Mouse (Mus musculus) spleen, embryonic (tissue): ENCODE measurements around the gene Lyl1.
"Not testable (repeated sequence)": the region's sequence is repeated elsewhere in the genome, so short reads cannot be mapped to it uniquely, and the experiment has no call there.

Source experiments
- CTCF ChIA-PET: fragments of 350-600 bp; sonication (Branson Sonifier 250); formaldehyde crosslinking; loops from one replicate; lab custom pipeline; 2022; lab: Charles Lee

Lyl1 gene

GRCm38 (mm10) chr8:84668081-84668480 lies 33.2 kb upstream of the Lyl1 start:
- CTCF ChIA-PET = no interaction called here

GRCm38 (mm10) chr8:84668731-84669485 lies 32.3 kb upstream of the Lyl1 start:
- CTCF ChIA-PET = no interaction called here

DNA sequence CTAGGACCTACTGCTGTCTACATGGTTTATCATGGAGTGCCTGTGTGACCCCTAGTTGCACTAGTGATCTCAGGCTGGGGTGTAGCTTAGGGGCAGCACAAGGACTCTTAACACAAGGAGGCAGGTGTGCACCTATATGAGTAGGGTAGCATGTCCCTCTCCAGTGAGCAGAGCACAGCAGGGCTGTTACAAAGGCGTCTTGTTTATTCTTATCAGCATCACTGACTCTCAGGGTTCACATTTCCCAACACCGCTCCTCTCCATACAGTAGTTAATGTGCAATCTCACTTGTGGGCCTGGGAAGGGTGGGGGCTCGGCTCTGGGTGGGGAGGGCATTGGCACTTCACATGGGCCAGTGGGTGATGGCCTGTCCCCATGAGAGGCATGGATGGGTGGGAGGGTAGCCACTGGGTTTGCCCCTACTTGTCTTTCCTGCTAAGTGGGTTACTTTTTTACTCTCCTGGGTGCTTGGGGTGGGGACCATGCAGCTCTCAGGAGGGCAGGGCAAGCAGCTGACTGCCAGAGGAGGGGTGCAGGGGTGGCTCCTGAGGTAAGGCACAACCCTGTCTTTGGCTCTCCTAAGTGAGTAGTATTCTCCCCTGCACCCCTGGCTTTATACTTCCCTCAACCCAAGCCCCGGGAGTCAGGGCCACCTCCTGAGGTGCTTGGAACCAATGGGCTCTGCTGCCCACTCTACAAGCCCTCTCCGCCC lies 30.8 kb upstream of the Lyl1 start:
- CTCF ChIA-PET = not testable (repeated sequence)

DNA sequence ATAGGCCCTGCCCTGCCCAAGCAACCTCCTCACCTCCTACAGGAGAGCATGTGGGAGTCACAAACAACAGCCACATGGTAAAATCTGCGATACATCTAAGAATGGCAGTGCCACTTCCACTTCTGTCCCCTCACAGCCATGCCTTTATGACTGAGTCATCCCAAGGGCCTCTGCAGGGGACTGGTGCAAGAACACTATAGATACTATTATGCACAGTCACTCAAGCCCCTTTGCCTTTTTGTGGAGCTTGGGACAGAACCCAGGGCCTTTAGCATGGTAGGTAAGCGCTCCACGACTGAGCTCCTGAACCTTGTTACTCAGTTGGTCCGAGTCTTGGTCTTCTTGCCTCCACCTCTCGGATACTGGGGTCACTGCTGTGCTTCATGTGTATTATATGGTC lies 24.0 kb upstream of the Lyl1 start:
- CTCF ChIA-PET = no interaction called here

GRCm38 (mm10) chr8:84681476-84681875 lies 19.8 kb upstream of the Lyl1 start:
- CTCF ChIA-PET = interaction anchor here (0.6 kb wide), 2 partner anchors 56 to 166 kb away, joined by 3 read pairs; no protein-coding TSS in a partner anchor

DNA sequence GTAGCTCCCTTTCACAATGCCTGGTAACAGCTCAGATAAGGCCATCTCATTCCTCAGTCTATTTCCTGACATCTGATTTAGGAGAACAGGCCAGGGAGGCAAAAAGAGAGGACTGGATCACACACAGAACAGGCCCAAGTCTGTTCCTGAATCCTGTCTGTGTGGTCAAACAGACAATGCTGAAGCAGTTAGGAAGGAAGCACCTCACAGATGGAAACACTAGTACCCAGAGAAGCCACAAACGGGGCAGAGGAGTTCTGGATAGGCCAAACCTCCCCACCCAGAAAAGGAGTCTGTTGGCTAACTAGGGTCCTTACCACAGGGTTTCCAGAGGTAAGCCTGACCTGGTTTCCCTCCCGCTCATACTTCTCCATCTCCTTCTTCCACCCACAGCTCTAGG lies 19.0 kb upstream of the Lyl1 start:
- CTCF ChIA-PET = interaction anchor here (0.6 kb wide), 1 partner anchor 165 kb away, joined by 3 read pairs; no protein-coding TSS in a partner anchor

GRCm38 (mm10) chr8:84684537-84684936 lies 16.7 kb upstream of the Lyl1 start:
- CTCF ChIA-PET = no interaction called here

GRCm38 (mm10) chr8:84686191-84687002 lies 14.9 kb upstream of the Lyl1 start, which contains the start of gene Trmt1:
Trmt1 (plus strand) TSS chr8:84686307.
- CTCF ChIA-PET = interaction anchor here (0.6 to 0.7 kb wide), 3 partner anchors 50 to 506 kb away, joined by 3 to 9 read pairs (median 5); no protein-coding TSS in a partner anchor

DNA sequence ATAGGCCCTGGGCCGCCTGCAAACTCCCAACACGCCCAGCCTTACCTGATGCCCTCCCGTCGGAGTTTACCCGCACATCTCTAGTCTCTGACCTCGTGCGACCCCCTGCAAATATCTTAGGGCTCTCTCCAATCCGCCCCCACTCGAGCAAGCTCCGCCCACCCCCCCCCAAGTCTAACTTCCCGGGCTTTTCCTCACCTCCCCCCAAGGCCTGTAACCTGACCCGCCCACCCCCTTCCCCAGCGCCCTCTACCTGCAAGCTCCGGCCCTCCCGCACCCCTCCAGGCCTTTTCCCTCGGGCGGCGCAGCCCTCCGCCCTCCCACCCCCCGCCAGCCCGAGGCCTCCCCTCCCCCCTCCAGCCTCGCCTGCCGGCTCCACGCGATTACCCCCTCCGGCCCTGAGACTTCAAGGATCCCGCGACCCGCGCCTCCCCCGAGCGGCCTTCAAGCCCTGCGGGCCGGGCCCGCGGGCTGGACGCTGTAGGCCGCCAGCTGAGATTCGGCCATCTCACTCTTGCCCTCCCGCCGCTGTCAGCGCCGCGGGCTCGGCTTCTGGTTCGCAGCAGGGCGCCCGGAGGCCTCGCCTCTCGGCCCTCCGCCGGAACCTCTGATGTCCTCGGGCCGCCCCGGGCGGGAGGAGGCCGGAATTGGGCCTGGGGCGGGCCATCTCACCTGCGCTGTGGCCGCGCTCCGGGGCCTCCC lies 14.1 kb upstream of the Lyl1 start:
- CTCF ChIA-PET = interaction anchor here (0.6 to 0.7 kb wide), 3 partner anchors 20 to 507 kb away, joined by 3 to 5 read pairs (median 3); no protein-coding TSS in a partner anchor

GRCm38 (mm10) chr8:84687705-84688100 lies 13.6 kb upstream of the Lyl1 start, which contains the start of gene Nacc1:
Nacc1 (minus strand) TSS chr8:84687862.
- CTCF ChIA-PET = interaction anchor here (0.6 kb wide), 1 partner anchor 19 kb away, joined by 3 read pairs; no protein-coding TSS in a partner anchor

DNA sequence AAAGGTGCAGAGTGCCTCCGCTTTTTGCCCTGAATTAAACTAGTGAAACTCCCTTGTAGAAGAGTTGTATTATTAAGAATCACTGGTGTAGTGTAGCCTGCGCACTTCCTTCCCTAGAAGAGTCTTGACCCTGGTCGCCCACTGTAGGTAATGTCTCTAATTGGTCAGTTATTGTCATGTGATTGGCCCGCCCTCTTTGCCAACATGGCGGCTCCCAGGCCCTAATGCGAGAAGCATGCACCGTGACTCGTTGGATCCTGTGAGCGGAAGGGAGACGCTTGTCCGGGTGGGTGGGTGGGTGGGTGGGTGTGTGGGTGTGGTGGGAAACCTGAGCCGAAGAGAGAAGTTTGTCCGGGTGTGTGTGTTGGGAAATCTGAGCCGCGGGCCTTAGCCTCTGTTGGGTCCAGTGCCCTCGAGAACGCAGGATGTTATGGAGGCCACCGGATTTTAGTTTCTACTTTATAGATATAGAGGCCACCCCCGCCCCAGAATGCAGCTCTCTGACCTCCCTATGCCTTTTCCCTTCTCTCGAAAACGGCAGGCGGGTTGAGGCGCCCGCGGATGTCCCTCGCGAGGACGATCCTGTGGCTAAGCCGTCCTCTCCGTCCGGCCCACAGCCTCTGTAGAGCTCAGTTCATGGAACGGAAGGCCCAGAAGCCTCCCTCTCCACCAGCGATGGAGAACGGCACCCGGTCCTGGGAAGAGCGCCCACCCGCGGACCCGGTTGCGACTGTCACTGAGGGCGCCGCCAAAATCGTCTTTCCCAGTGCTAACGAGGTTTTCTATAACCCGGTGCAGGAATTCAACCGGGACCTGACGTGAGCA lies 12.0 kb upstream of the Lyl1 start:
- CTCF ChIA-PET = no interaction called here

- CTCF ChIA-PET = interaction anchor here (0.6 kb wide), 1 partner anchor 55 kb away, joined by 7 read pairs; no protein-coding TSS in a partner anchor
These were observed 7.9 kb upstream of the Lyl1 start for GRCm38 (mm10) chr8:84693332-84693731.

GRCm38 (mm10) chr8:84695140-84695539 lies 6.1 kb upstream of the Lyl1 start:
- CTCF ChIA-PET = interaction anchor here (1.0 kb wide), 1 partner anchor 13 kb away, joined by 5 read pairs; no protein-coding TSS in a partner anchor

- CTCF ChIA-PET = interaction anchor here (0.5 kb wide), 1 partner anchor 143 kb away, joined by 11 read pairs; the partner anchor contains the start of gene Rad23a
These were observed 3.8 kb upstream of the Lyl1 start for GRCm38 (mm10) chr8:84697166-84698130.

- CTCF ChIA-PET = interaction anchor here (0.6 kb wide), 1 partner anchor 82 kb away, joined by 4 read pairs; no protein-coding TSS in a partner anchor
These were observed 3.0 kb upstream of the Lyl1 start for GRCm38 (mm10) chr8:84698288-84698687.

DNA sequence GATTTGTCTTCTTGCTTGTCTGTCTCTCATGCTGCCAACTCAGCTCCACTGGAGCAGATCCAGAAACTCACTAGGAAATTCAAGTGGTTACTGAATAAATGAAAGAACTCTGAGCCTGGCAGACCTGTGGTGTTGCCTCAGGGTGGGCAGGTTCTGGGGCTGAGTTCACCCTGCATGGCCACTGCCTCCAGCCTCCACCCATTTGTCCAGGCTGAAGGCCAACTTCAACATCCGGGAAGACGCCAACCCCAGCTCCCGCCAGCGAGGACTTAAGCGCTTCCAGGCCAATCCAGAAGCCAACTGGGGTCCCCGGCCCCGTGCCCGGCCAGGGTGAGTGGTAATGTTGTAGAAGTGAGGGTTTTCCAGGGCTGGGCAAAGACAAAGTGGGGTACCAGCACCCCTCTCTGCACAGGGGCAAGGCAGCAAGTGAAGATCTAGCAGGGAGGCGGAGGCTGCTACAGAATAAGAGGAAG lies 2.3 kb upstream of the Lyl1 start:
- CTCF ChIA-PET = interaction anchor here (0.6 to 0.9 kb wide), 4 partner anchors 9 to 805 kb away, joined by 3 to 4 read pairs (median 3); no protein-coding TSS in a partner anchor

DNA sequence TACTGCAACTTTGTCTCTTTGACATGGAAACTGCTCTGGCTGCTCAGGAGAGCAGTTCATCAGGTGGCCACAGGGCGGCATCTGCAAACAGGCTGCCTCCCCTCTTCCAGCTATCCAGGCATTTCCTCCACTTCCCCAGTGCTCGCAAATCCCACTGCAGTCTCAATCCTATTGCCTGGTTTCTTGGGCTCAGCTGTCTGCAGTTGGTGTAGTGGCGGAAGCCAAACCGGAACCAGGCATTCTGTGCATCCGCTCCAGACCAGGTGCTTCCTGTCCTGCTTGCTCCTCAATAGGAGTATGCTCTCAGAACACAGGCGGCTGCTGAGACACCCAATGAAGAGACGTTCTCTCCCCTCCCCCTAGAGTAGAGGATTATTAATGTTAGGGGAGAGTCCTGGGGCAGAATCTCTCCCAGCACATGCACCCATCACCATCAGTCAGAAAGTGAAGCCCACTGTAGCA lies 1.4 kb upstream of the Lyl1 start:
- CTCF ChIA-PET = interaction anchor here (0.9 kb wide), 1 partner anchor 8 kb away, joined by 3 read pairs; no protein-coding TSS in a partner anchor

- CTCF ChIA-PET = no interaction called here
These were observed 731 bp upstream of the Lyl1 start for GRCm38 (mm10) chr8:84700526-84700925.
